Mouse (Mus musculus): ENCODE data around the gene Kcnn1.
A peak's percentile ranks its signal among the peaks of the same experiment; 100 is the strongest.
"Not testable (repeated sequence)": the region's sequence is repeated elsewhere in the genome, so short reads cannot be mapped to it uniquely, and the experiment has no call there.

Gene Kcnn1

GRCm38 (mm10) chr8:70843214-70843773, 19.8 kb downstream of the Kcnn1 start:
- DNase-seq (ENCODE audit: low read depth in 2 of 2, low spot score in 2 of 2) = no peak

GRCm38 (mm10) chr8:70842484-70842883, 20.6 kb downstream of the Kcnn1 start:
- no peak for DNase-seq (ENCODE audit: low read depth in 2 of 2, low spot score in 2 of 2)

GRCm38 (mm10) chr8:70841147-70842072, 21.6 kb downstream of the Kcnn1 start:
- peak; percentile 85 to 87 for DNase-seq (ENCODE audit: low read depth in 2 of 2, low spot score in 2 of 2)

GRCm38 (mm10) chr8:70840590-70840989, 22.5 kb downstream of the Kcnn1 start:
- no peak for DNase-seq (ENCODE audit: low read depth in 2 of 2, low spot score in 2 of 2)

GRCm38 (mm10) chr8:70839408-70840351, 23.4 kb downstream of the Kcnn1 start, which contains the start of gene Arrdc2:
Arrdc2 (minus strand) TSS chr8:70839720.
- peak; percentile 94 for DNase-seq (ENCODE audit: low read depth in 2 of 2, low spot score in 2 of 2)

- DNase-seq (ENCODE audit: low read depth in 2 of 2, low spot score in 2 of 2) = peak in 1 of 2 experiments; percentile 29
These were observed 24.2 kb downstream of the Kcnn1 start for GRCm38 (mm10) chr8:70838654-70839407.

GRCm38 (mm10) chr8:70836666-70837065, 26.4 kb downstream of the Kcnn1 start:
- no peak for DNase-seq (ENCODE audit: low read depth in 2 of 2, low spot score in 2 of 2)

- no peak for DNase-seq (ENCODE audit: low read depth in 2 of 2, low spot score in 2 of 2)
These were observed 29.0 kb downstream of the Kcnn1 start for GRCm38 (mm10) chr8:70834071-70834470.

GRCm38 (mm10) chr8:70833520-70833919, 29.5 kb downstream of the Kcnn1 start:
- no peak for DNase-seq (ENCODE audit: low read depth in 2 of 2, low spot score in 2 of 2)

GRCm38 (mm10) chr8:70833018-70833482, 30.0 kb downstream of the Kcnn1 start:
- DNase-seq (ENCODE audit: low read depth in 2 of 2, low spot score in 2 of 2) = peak; percentile 43 to 58

GRCm38 (mm10) chr8:70832371-70832770, 30.7 kb downstream of the Kcnn1 start:
- DNase-seq (ENCODE audit: low read depth in 2 of 2, low spot score in 2 of 2) = no peak

- DNase-seq (ENCODE audit: low read depth in 2 of 2, low spot score in 2 of 2) = no peak
These were observed 31.5 kb downstream of the Kcnn1 start for GRCm38 (mm10) chr8:70831517-70831916.

- DNase-seq (ENCODE audit: low read depth in 2 of 2, low spot score in 2 of 2) = no peak
These were observed 35.3 kb downstream of the Kcnn1 start for GRCm38 (mm10) chr8:70827796-70828195.

GRCm38 (mm10) chr8:70827010-70827409, 36.0 kb downstream of the Kcnn1 start:
- DNase-seq (ENCODE audit: low read depth in 2 of 2, low spot score in 2 of 2) = no peak

- DNase-seq (ENCODE audit: low read depth in 2 of 2, low spot score in 2 of 2) = no peak
These were observed 37.2 kb downstream of the Kcnn1 start for GRCm38 (mm10) chr8:70825816-70826215.

- DNase-seq (ENCODE audit: low read depth in 2 of 2, low spot score in 2 of 2) = no peak
These were observed 39.3 kb downstream of the Kcnn1 start for GRCm38 (mm10) chr8:70823802-70824201.

GRCm38 (mm10) chr8:70822594-70822993, 40.5 kb downstream of the Kcnn1 start:
- DNase-seq (ENCODE audit: low read depth in 2 of 2, low spot score in 2 of 2) = not testable (repeated sequence)

GRCm38 (mm10) chr8:70821992-70822391, 41.1 kb downstream of the Kcnn1 start:
- DNase-seq (ENCODE audit: low read depth in 2 of 2, low spot score in 2 of 2) = no peak

GRCm38 (mm10) chr8:70821399-70821962, 41.6 kb downstream of the Kcnn1 start:
- peak; percentile 57 to 62 for DNase-seq (ENCODE audit: low read depth in 2 of 2, low spot score in 2 of 2)
